Mouse (Mus musculus) limb, embryonic 15.5 days (tissue): ENCODE measurements around the gene Kcnab2. TPM values are rescaled to one million over a fixed set of nuclear protein-coding genes. Genes with fewer than 3 reads are reported as not detected.

Experiments used
- ATAC-seq: fragments of 200-750 bp; cut with Nextera tagmentation; 2 replicates; pipeline ENCODE4 v1.8.0; 2017; ENCODE audit warnings: low read depth, moderate TSS enrichment; ENCODE audit not compliant: insufficient number of reproducible peaks, low FRiP score, low TSS enrichment
- H3K27ac ChIP-seq: fragments of 300-500 bp; sonication (generic); 2 replicates; pipeline ENCODE4 v1.5.1; 2015; ENCODE audit warnings: moderate library complexity, mild to moderate bottlenecking, inconsistent platforms
- H3K27me3 ChIP-seq: fragments of 300-500 bp; sonication (generic); 2 replicates; pipeline ENCODE4 v1.6.1; 2015; ENCODE audit warnings: inconsistent platforms
- H3K36me3 ChIP-seq: fragments of 300-500 bp; sonication (generic); 2 replicates; pipeline ENCODE4 v1.6.1; 2015; ENCODE audit warnings: inconsistent platforms
- H3K4me1 ChIP-seq: fragments of 300-500 bp; sonication (generic); 2 replicates; pipeline ENCODE4 v1.6.1; 2015; ENCODE audit warnings: inconsistent platforms
- H3K4me2 ChIP-seq: fragments of 300-500 bp; sonication (generic); 2 replicates; pipeline ENCODE4 v1.6.1; 2015; ENCODE audit warnings: mild to moderate bottlenecking, inconsistent platforms
- H3K4me3 ChIP-seq: fragments of 300-500 bp; sonication (generic); 2 replicates; pipeline ENCODE4 v1.5.1; 2015; ENCODE audit warnings: mild to moderate bottlenecking, inconsistent platforms
- H3K9ac ChIP-seq: fragments of 300-500 bp; sonication (generic); 2 replicates; pipeline ENCODE4 v1.6.1; 2015; ENCODE audit warnings: inconsistent platforms
- H3K9me3 ChIP-seq: fragments of 300-500 bp; sonication (generic); 2 replicates; pipeline ENCODE4 v1.6.1; 2016; ENCODE audit warnings: inconsistent platforms
- WGBS: fragments of 180-500 bp; shearing (Covaris S2); methylation state at CpG from one replicate; pipeline ENCODE4 v1.1.7; 2015; 5-methylcytosine and 5-hydroxymethylcytosine counted together
- polyA plus RNA-seq: library from polyadenylated mRNA; unstranded; fragments of >200 nt; fragmentation: Nextera tagmentation; extraction: Ambion mirVana; gene quantifications from 2 replicates; pipeline ENCODE4 v1.2.1, GENCODE M21; 2015

Gene Kcnab2
- polyA plus RNA-seq, 1 experiment from 2014 or later = 8.2 TPM

- Histone ChIP-seq H3K9ac (no peak overlapping the region), H3K9me3 (no peaks in the 10 kb centered on the region), H3K27ac (no peak overlapping the region), H3K4me2 (no peak overlapping the region), H3K27me3 (no peaks in the 10 kb centered on the region), H3K4me1 (peaks cover 6% of the 10 kb centered on the region), H3K36me3 (no peaks in the 10 kb centered on the region), H3K4me3 (no peak overlapping the region)
- WGBS = 65% methylated on average over 8 of the region's 8 CpGs
- no peak for ATAC-seq
These were observed 29.0 kb downstream of the Kcnab2 start for GRCm38 (mm10) chr4:152448666-152449018.

- 76% methylated on average over 22 of the region's 22 CpGs for WGBS
- Histone ChIP-seq H3K4me2 (no peak overlapping the region), H3K27me3 (no peaks in the 10 kb centered on the region), H3K4me1 (peaks cover 6% of the 10 kb centered on the region), H3K9ac (no peak overlapping the region), H3K9me3 (no peaks in the 10 kb centered on the region), H3K36me3 (no peaks in the 10 kb centered on the region), H3K4me3 (no peak overlapping the region), H3K27ac (no peak overlapping the region)
- ATAC-seq = no peak
These were observed 29.7 kb downstream of the Kcnab2 start for GRCm38 (mm10) chr4:152447731-152448665.

GRCm38 (mm10) chr4:152446178-152446577 lies 31.5 kb downstream of the Kcnab2 start:
- Histone ChIP-seq H3K4me3 (no peak overlapping the region), H3K36me3 (no peaks in the 10 kb centered on the region), H3K9ac (no peak overlapping the region), H3K27ac (no peak overlapping the region), H3K4me2 (no peak overlapping the region), H3K9me3 (no peaks in the 10 kb centered on the region), H3K27me3 (no peaks in the 10 kb centered on the region), H3K4me1 (peaks cover 6% of the 10 kb centered on the region)
- ATAC-seq = no peak
- WGBS = 74% methylated on average over 10 of the region's 10 CpGs

GRCm38 (mm10) chr4:152441536-152441935 lies 36.1 kb downstream of the Kcnab2 start:
- H3K9me3 ChIP-seq = no peaks in the 10 kb centered on the region
- H3K9ac ChIP-seq = no peak overlapping the region
- no peak overlapping the region for H3K27ac ChIP-seq
- WGBS = 36% methylated on average over 9 of the region's 9 CpGs
- no peak overlapping the region for H3K4me2 ChIP-seq
- H3K27me3 ChIP-seq = 0 out of 2 replicates have a peak, but pooled peaks cover 3% of the 10 kb centered on the region
- H3K4me3 ChIP-seq = no peak overlapping the region
- peaks cover 6% of the 10 kb centered on the region for H3K4me1 ChIP-seq
- no peak for ATAC-seq
- no peaks in the 10 kb centered on the region for H3K36me3 ChIP-seq

- peaks cover 2% of the 10 kb centered on the region; the same call in 1 of the 2 replicates for H3K4me1 ChIP-seq
- no peak overlapping the region for H3K4me2 ChIP-seq
- no peaks in the 10 kb centered on the region for H3K36me3 ChIP-seq
- H3K9ac ChIP-seq = no peak overlapping the region
- no peak for ATAC-seq
- no peaks in the 10 kb centered on the region for H3K9me3 ChIP-seq
- WGBS = 56% methylated on average over 9 of the region's 9 CpGs
- no peak overlapping the region for H3K27ac ChIP-seq
- no peak overlapping the region for H3K4me3 ChIP-seq
- 0 out of 2 replicates have a peak, but pooled peaks cover 3% of the 10 kb centered on the region for H3K27me3 ChIP-seq
These were observed 36.8 kb downstream of the Kcnab2 start for GRCm38 (mm10) chr4:152440882-152441281.

- H3K4me2 ChIP-seq = peak overlapping the region; percentile 45
- peak overlapping the region; percentile 18 for H3K4me3 ChIP-seq
- WGBS = 10% methylated on average over 10 of the region's 10 CpGs
- H3K9ac ChIP-seq = no peak overlapping the region
- H3K27ac ChIP-seq = no peak overlapping the region
- no peaks in the 10 kb centered on the region for H3K9me3 ChIP-seq
- H3K27me3 ChIP-seq = 0 out of 2 replicates have a peak, but pooled peaks cover 3% of the 10 kb centered on the region
- peaks cover 9% of the 10 kb centered on the region; the same call in 1 of the 2 replicates for H3K4me1 ChIP-seq
- ATAC-seq = no peak
- H3K36me3 ChIP-seq = no peaks in the 10 kb centered on the region
These were observed 42.4 kb downstream of the Kcnab2 start for GRCm38 (mm10) chr4:152435255-152435654.

GRCm38 (mm10) chr4:152434836-152435235 lies 42.8 kb downstream of the Kcnab2 start:
- Histone ChIP-seq H3K4me1 (peaks cover 9% of the 10 kb centered on the region; the same call in 1 of the 2 replicates), H3K9me3 (no peaks in the 10 kb centered on the region), H3K4me3 (peak overlapping the region; percentile 18), H3K36me3 (no peaks in the 10 kb centered on the region), H3K27ac (no peak overlapping the region), H3K4me2 (peak overlapping the region; percentile 45), H3K9ac (no peak overlapping the region), H3K27me3 (0 out of 2 replicates have a peak, but pooled peaks cover 3% of the 10 kb centered on the region)
- WGBS = 2% methylated on average over 9 of the region's 9 CpGs
- ATAC-seq = no peak

- H3K9me3 ChIP-seq = no peaks in the 10 kb centered on the region
- WGBS = 52% methylated on average over 5 of the region's 5 CpGs
These were observed 45.4 kb downstream of the Kcnab2 start for GRCm38 (mm10) chr4:152432308-152432707.

GRCm38 (mm10) chr4:152428259-152428658 lies 49.4 kb downstream of the Kcnab2 start:
- H3K27ac ChIP-seq = no peak overlapping the region
- no peak for ATAC-seq
- H3K36me3 ChIP-seq = no peaks in the 10 kb centered on the region
- no peaks in the 10 kb centered on the region; the same call in 1 of the 2 replicates for H3K4me1 ChIP-seq
- no peak overlapping the region for H3K9ac ChIP-seq
- no peak overlapping the region for H3K4me2 ChIP-seq
- no peak overlapping the region for H3K4me3 ChIP-seq
- no peaks in the 10 kb centered on the region for H3K9me3 ChIP-seq
- 58% methylated on average over 8 of the region's 8 CpGs for WGBS
- no peaks in the 10 kb centered on the region for H3K27me3 ChIP-seq

More at GRCm38 (mm10) chr4:152432308-152432707, 45.4 kb downstream of the Kcnab2 start:
- no peaks in the 10 kb centered on the region for H3K27me3 ChIP-seq
- peaks cover 9% of the 10 kb centered on the region; the same call in 1 of the 2 replicates for H3K4me1 ChIP-seq
- H3K4me3 ChIP-seq = no peak overlapping the region
- H3K27ac ChIP-seq = no peak overlapping the region
- H3K9ac ChIP-seq = no peak overlapping the region
- no peak overlapping the region for H3K4me2 ChIP-seq
- no peak for ATAC-seq
- no peaks in the 10 kb centered on the region for H3K36me3 ChIP-seq

- H3K27ac ChIP-seq = no peak overlapping the region
- H3K27me3 ChIP-seq = no peaks in the 10 kb centered on the region
- no peak for ATAC-seq
- no peak overlapping the region for H3K4me3 ChIP-seq
- H3K4me2 ChIP-seq = no peak overlapping the region
- no peaks in the 10 kb centered on the region for H3K36me3 ChIP-seq
- no peaks in the 10 kb centered on the region for H3K9me3 ChIP-seq
- H3K9ac ChIP-seq = no peak overlapping the region
- H3K4me1 ChIP-seq = no peaks in the 10 kb centered on the region; the same call in 1 of the 2 replicates
- 63% methylated on average over 5 of the region's 5 CpGs for WGBS
These were observed 52.7 kb downstream of the Kcnab2 start for GRCm38 (mm10) chr4:152424922-152425321.

GRCm38 (mm10) chr4:152424341-152424740 lies 53.3 kb downstream of the Kcnab2 start:
- Histone ChIP-seq H3K27me3 (no peaks in the 10 kb centered on the region), H3K4me3 (no peak overlapping the region), H3K4me2 (no peak overlapping the region), H3K9ac (no peak overlapping the region), H3K4me1 (no peaks in the 10 kb centered on the region; the same call in 1 of the 2 replicates), H3K9me3 (no peaks in the 10 kb centered on the region), H3K36me3 (no peaks in the 10 kb centered on the region), H3K27ac (no peak overlapping the region)
- WGBS = 35% methylated on average over 4 of the region's 4 CpGs
- no peak for ATAC-seq

GRCm38 (mm10) chr4:152423576-152423975 lies 54.1 kb downstream of the Kcnab2 start:
- H3K27ac ChIP-seq = no peak overlapping the region
- 82% methylated on average over 6 of the region's 6 CpGs for WGBS
- H3K36me3 ChIP-seq = no peaks in the 10 kb centered on the region
- no peaks in the 10 kb centered on the region; the same call in 1 of the 2 replicates for H3K4me1 ChIP-seq
- no peak for ATAC-seq
- no peak overlapping the region for H3K9ac ChIP-seq
- H3K4me3 ChIP-seq = no peak overlapping the region
- no peaks in the 10 kb centered on the region for H3K9me3 ChIP-seq
- peaks cover 3% of the 10 kb centered on the region for H3K27me3 ChIP-seq
- no peak overlapping the region for H3K4me2 ChIP-seq
